Mouse (Mus musculus) heart, adult 2 months (tissue): ENCODE results near the gene Mrpl9. TPM values are rescaled to one million over a fixed set of nuclear protein-coding genes. Genes with fewer than 3 reads are reported as not detected.
A peak's percentile ranks its signal among the peaks of the same experiment; 100 is the strongest.

Experiments used
- DNase-seq, 2 experiments: peaks; one replicate each; pipeline ENCODE4 v3.0.0; 2021
- H3K27ac ChIP-seq: fragments of 200-600 bp; 2 replicates; pipeline ENCODE4 v1.8.1; 2022
- H3K27me3 ChIP-seq: fragments of 200-500 bp; 2 replicates; pipeline ENCODE4 v1.6.1; 2012; ENCODE audit warnings: mild to moderate bottlenecking, low read length, inconsistent platforms, mixed read lengths; ENCODE audit not compliant: control insufficient read depth, insufficient read depth
- H3K36me3 ChIP-seq: fragments of 200-500 bp; 2 replicates; pipeline ENCODE4 v1.6.1; 2012; ENCODE audit warnings: low read length, inconsistent platforms; ENCODE audit not compliant: control insufficient read depth, insufficient read depth
- H3K4me1 ChIP-seq: fragments of 200-500 bp; 2 replicates; pipeline ENCODE4 v1.6.1; 2011; ENCODE audit warnings: low read length; ENCODE audit not compliant: control insufficient read depth, insufficient read depth
- H3K4me3 ChIP-seq: fragments of 200-600 bp; 2 replicates; pipeline ENCODE4 v1.8.1; 2022
- H3K79me2 ChIP-seq: fragments of 200-500 bp; replicated peaks from 2 replicates; pipeline ENCODE4 v1.6.1; 2012; ENCODE audit warnings: mild to moderate bottlenecking, inconsistent platforms, low read length, moderate library complexity, mixed read lengths; ENCODE audit not compliant: control insufficient read depth, insufficient read depth
- H3K9ac ChIP-seq: fragments of 200-500 bp; 2 replicates; pipeline ENCODE4 v1.6.1; 2012; ENCODE audit warnings: low read depth, mild to moderate bottlenecking, control low read depth, inconsistent platforms, low read length, mixed read lengths
- CTCF ChIP-seq: fragments of 200-600 bp; IDR thresholded peaks from 2 replicates; pipeline ENCODE4 v1.8.1; 2022; ENCODE audit warnings: antibody characterized with exemption, mild to moderate bottlenecking, moderate library complexity
- EP300 ChIP-seq: fragments of 200-500 bp; IDR thresholded peaks from 2 replicates; pipeline ENCODE4 v1.6.1; 2011; ENCODE audit warnings: low read depth, low read length, control low read depth; ENCODE audit not compliant: insufficient read depth
- POLR2A ChIP-seq: fragments of 200-500 bp; IDR thresholded peaks from 2 replicates; pipeline ENCODE4 v1.6.1; 2011; ENCODE audit warnings: mild to moderate bottlenecking, low read depth, low read length, control low read depth; ENCODE audit not compliant: insufficient read depth
- WGBS: fragments of 180-500 bp; shearing (Covaris S2); methylation state at CpG from one replicate; pipeline ENCODE4 v1.1.7; 2018; 5-methylcytosine and 5-hydroxymethylcytosine counted together
- intact Hi-C: fragments of 180-260 bp; cut with DNase I; formaldehyde crosslinking; loops from one replicate; pipeline ENCODE4 v1.15.1; 2025
- polyA plus RNA-seq: library from polyadenylated mRNA; depleted of rRNA; stranded (reverse); fragments of >200 nt; gene quantifications from 2 replicates; pipeline ENCODE4 v1.2.3, GENCODE M21; 2012
- total RNA-seq, 2 experiments: library from RNA; stranded (reverse); gene quantifications; 2 replicates each; pipeline ENCODE4 v1.2.3; 2021

Mrpl9 gene
- total and polyA plus RNA-seq, 3 experiments: 43.9 to 64.1 (median 62.0) TPM

DNA sequence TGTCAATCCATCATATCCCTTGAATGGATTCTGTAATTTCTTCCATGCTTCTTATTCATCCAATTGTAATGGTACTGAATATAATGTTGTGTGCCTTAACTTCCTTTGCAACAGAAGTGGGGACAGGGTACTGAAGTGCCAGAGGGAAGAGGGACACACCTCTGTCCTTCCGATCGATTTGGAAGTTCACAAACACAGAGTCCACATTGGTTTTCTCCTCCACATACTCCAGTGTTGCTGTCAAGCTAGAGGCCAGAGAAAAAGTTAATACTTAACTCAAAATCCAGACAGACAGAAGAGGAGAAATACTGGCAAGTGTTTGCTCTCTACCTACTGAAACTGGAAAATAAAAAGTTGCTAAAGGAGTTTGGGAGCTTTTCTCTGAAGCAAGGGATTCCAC lies 8.8 kb upstream of the Mrpl9 start:
- H3K79me2 ChIP-seq: no peaks in the 10 kb centered on the region
- WGBS: 87% methylated on average over 2 of the region's 2 CpGs
- H3K9ac ChIP-seq: no peak overlapping the region
- intact Hi-C loops: no loop called here
- no peaks in the 10 kb centered on the region for H3K27me3 ChIP-seq
- no peaks in the 10 kb centered on the region for H3K36me3 ChIP-seq
- H3K4me1 ChIP-seq: no peaks in the 10 kb centered on the region
- no peak for TF ChIP-seq POLR2A
- no peak for TF ChIP-seq EP300
- TF ChIP-seq CTCF: no peak
- H3K4me3 ChIP-seq: no peak overlapping the region
- DNase-seq: no peak
- no peak overlapping the region for H3K27ac ChIP-seq

DNA sequence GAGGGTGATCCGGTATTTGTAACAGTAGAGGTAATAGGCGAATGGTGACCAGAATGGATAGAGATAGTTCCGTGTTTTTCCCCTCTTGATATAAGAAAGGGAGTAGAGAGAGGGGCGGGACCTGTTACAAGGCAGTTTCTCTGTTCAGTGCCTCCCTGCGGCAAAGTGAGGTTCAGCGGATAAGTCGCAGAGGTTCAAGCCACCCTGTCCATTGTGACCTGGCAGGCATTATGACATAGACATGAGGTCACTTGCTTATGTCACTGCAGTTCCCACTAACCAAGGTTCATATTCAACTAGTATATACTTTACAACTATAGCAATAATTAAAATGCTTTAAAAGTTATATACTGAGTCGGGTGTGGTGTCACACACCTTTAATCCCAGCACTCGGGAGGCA lies 6.7 kb upstream of the Mrpl9 start:
- Histone ChIP-seq H3K36me3 (no peaks in the 10 kb centered on the region), H3K9ac (no peak overlapping the region), H3K27me3 (0 out of 2 replicates have a peak, but pooled peaks cover 3% of the 10 kb centered on the region), H3K4me3 (no peak overlapping the region), H3K79me2 (no peaks in the 10 kb centered on the region), H3K4me1 (no peaks in the 10 kb centered on the region), H3K27ac (no peak overlapping the region)
- intact Hi-C loops: no loop called here
- 77% methylated on average over 9 of the region's 9 CpGs for WGBS
- DNase-seq: no peak
- TF ChIP-seq EP300 (no peak), CTCF (no peak), POLR2A (no peak)

DNA sequence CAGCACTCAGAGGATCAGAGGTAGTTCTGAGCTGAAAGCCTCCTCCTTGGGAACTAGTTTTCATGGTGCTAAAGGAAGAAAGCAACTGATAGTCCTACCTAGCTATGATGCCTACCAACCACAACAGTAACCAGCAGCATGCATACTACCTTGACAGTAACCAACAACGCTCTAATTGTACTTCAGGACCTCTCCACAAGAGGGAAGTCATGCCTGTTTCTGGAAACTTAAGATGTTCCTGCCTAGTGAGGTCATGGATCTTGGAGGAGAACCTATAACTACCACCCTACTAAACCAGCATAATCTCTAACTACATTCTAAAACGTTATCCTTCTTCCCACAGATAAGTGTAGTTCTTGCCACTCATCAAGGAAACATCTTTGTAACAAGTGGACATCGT lies 1.9 kb upstream of the Mrpl9 start:
- Histone ChIP-seq H3K79me2 (0 out of 2 replicates have a peak, but pooled peaks cover 1% of the 10 kb centered on the region), H3K4me3 (no peak overlapping the region), H3K4me1 (peaks cover 1% of the 10 kb centered on the region), H3K9ac (no peak overlapping the region), H3K36me3 (no peaks in the 10 kb centered on the region; the same call in 1 of the 2 replicates), H3K27me3 (0 out of 2 replicates have a peak, but pooled peaks cover 3% of the 10 kb centered on the region), H3K27ac (no peak overlapping the region)
- TF ChIP-seq POLR2A (no peak), CTCF (peak; percentile 46)
- no peak for DNase-seq
- intact Hi-C loops: loop anchor here (10.0 kb wide), 1 partner anchor 126 kb away; the partner anchor contains the start of gene Them4
- 42% methylated on average over 3 of the region's 3 CpGs for WGBS

GRCm38 (mm10) chr3:94443597-94443964 lies 463 bp downstream of the Mrpl9 start, which contains the start of gene Oaz3:
Oaz3 (minus strand) TSS chr3:94443915.
- no peak for DNase-seq
- intact Hi-C loops: loop anchor here (2.0 to 10.0 kb wide), 2 partner anchors 71 to 129 kb away; partner anchors contain the start of genes Rorc and Them4
- Histone ChIP-seq H3K27ac (peak within 1 kb of the TSS; percentile 85), H3K4me3 (peak within 1 kb of the TSS; percentile 94), H3K79me2 (0 out of 2 replicates have a peak, but pooled peaks cover 1% of the 10 kb centered on the region), H3K9ac (peak within 1 kb of the TSS; percentile 99), H3K4me1 (peaks cover 1% of the 10 kb centered on the region), H3K36me3 (peaks cover 2% of the 10 kb centered on the region; the same call in 1 of the 2 replicates), H3K27me3 (0 out of 2 replicates have a peak, but pooled peaks cover 3% of the 10 kb centered on the region)
- under 1% methylated on average over 24 of the region's 24 CpGs for WGBS
- TF ChIP-seq CTCF (no peak), EP300 (no peak), POLR2A (no peak)

DNA sequence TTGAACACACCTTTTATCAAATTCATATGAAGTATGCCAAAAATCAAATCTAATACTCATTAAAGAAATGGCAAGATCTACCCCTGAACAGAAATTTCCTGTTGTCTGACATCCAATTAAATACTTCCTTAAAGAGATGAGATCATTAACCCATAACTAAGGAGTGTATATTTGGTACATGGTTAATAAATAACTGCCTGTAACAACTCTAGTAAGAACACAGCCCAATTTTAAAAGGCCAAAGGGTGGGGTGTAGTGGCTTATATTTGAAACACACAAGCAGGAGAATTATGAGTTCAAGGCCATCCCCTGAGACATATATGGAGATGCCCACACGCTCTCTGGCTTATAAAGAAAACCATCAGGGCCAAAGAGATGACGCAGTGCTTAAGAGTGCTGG lies 6.3 kb downstream of the Mrpl9 start:
- DNase-seq: no peak
- no peak overlapping the region for H3K9ac ChIP-seq
- TF ChIP-seq POLR2A (no peak), EP300 (no peak), CTCF (no peak)
- no peaks in the 10 kb centered on the region for H3K79me2 ChIP-seq
- H3K4me3 ChIP-seq: no peak overlapping the region
- H3K27ac ChIP-seq: no peak overlapping the region
- 92% methylated on average over 2 of the region's 2 CpGs for WGBS
- H3K36me3 ChIP-seq: peaks cover 4% of the 10 kb centered on the region; the same call in 1 of the 2 replicates
- no peaks in the 10 kb centered on the region for H3K4me1 ChIP-seq
- intact Hi-C loops: loop anchor here (10.0 kb wide), 1 partner anchor 135 kb away; the partner anchor contains the start of gene Them4
- H3K27me3 ChIP-seq: no peaks in the 10 kb centered on the region

GRCm38 (mm10) chr3:94456529-94457000 lies 13.4 kb downstream of the Mrpl9 start:
- 2% methylated on average over 12 of the region's 12 CpGs for WGBS
- TF ChIP-seq CTCF (peak; percentile 93), EP300 (peak; percentile 47; the same call in 1 of the 2 replicates), POLR2A (no peak)
- intact Hi-C loops: loop anchor here (1.0 to 10.0 kb wide), 5 partner anchors 46 to 388 kb away; partner anchors contain the start of gene Snx27
- Histone ChIP-seq H3K36me3 (no peaks in the 10 kb centered on the region), H3K79me2 (no peaks in the 10 kb centered on the region), H3K9ac (no peak overlapping the region), H3K27me3 (no peaks in the 10 kb centered on the region), H3K27ac (no peak overlapping the region), H3K4me3 (no peak overlapping the region), H3K4me1 (no peaks in the 10 kb centered on the region)
- DNase-seq: peak; percentile 68 to 78
